In the genomic region with DNA sequence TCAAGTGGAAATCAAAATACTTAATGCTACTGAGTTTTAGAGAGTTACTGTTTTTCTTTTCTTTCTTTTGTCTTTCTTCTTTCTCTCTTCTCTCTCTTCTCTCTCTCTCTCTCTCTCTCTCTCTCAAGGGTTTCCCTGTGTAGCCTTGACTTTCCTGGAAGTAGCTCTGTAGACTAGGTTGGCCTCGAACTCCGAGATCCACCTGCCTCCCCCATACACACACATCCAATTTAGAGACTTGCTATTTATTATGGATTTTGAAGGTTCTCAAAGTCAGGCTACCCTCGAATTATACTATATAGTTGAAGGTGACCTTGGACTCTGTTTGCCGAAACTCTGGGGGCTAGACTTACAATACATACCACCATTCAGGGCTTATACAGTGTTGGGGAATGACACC, we compare ENCODE assay signal across 8 mouse cellular contexts. TPM values are rescaled to one million over a fixed set of nuclear protein-coding genes. Genes with fewer than 3 reads are reported as not detected.
A peak's percentile ranks its signal among the peaks of the same experiment; 100 is the strongest.
DNase-seq lines count a peak whose midpoint lies in the region; ATAC-seq and TF ChIP-seq lines count a peak whose summit lies in the region.

No protein-coding gene starts in this region.

- peak overlapping the region; percentile 99 for H3K9ac ChIP-seq in embryonic facial prominence, embryonic 13.5 days
- peak overlapping the region; percentile 100; the same call in 1 of the 2 replicates for H3K9ac ChIP-seq in intestine, embryonic 16.5 days (ENCODE audit: low read depth, low read length)
- H3K9ac ChIP-seq in neural tube, embryonic 13.5 days = peak overlapping the region; percentile 99

- peak overlapping the region; percentile 78 for H3K4me3 ChIP-seq in left cerebral cortex, adult 2 months
- peak overlapping the region; percentile 100 for H3K4me3 ChIP-seq in embryonic facial prominence, embryonic 13.5 days
- H3K4me3 ChIP-seq in intestine, embryonic 16.5 days (ENCODE audit: low read length) = peak overlapping the region; percentile 100
- H3K4me3 ChIP-seq in neural tube, embryonic 13.5 days = peak overlapping the region; percentile 99

- TF ChIP-seq CTCF in left cerebral cortex, adult 2 months (IDR thresholded peaks at IDR 0.05) = no peak

- no peak overlapping the region for H3K27ac ChIP-seq in left cerebral cortex, adult 2 months
- H3K27ac ChIP-seq in embryonic facial prominence, embryonic 13.5 days = no peak overlapping the region; the same call in 1 of the 2 replicates
- no peak overlapping the region for H3K27ac ChIP-seq in intestine, embryonic 16.5 days (ENCODE audit: low read length)
- no peak overlapping the region for H3K27ac ChIP-seq in neural tube, embryonic 13.5 days (replicated peaks)

- ATAC-seq in embryonic facial prominence, embryonic 13.5 days (ENCODE audit: insufficient number of reproducible peaks, insufficient read depth, low FRiP score, low TSS enrichment, low read depth) = no peak
- no peak for ATAC-seq in intestine, embryonic 16.5 days
- ATAC-seq in neural tube, embryonic 13.5 days (ENCODE audit: low read depth) = no peak

- H3K4me2 ChIP-seq in embryonic facial prominence, embryonic 13.5 days = peak overlapping the region; percentile 60
- peak overlapping the region; percentile 56 for H3K4me2 ChIP-seq in intestine, embryonic 16.5 days (ENCODE audit: low read depth, low read length)
- peak overlapping the region; percentile 75 for H3K4me2 ChIP-seq in neural tube, embryonic 13.5 days

- peaks cover 5% of the 10 kb centered on the region; the same call in 1 of the 2 replicates for H3K36me3 ChIP-seq in embryonic facial prominence, embryonic 13.5 days
- no peaks in the 10 kb centered on the region for H3K36me3 ChIP-seq in intestine, embryonic 16.5 days (ENCODE audit: control insufficient read depth, insufficient read depth, low read length)
- H3K36me3 ChIP-seq in neural tube, embryonic 13.5 days = no peaks in the 10 kb centered on the region; the same call in 1 of the 2 replicates

- no peaks in the 10 kb centered on the region for H3K9me3 ChIP-seq in embryonic facial prominence, embryonic 13.5 days
- H3K9me3 ChIP-seq in intestine, embryonic 16.5 days (ENCODE audit: control insufficient read depth, low read length) = no peaks in the 10 kb centered on the region
- no peaks in the 10 kb centered on the region for H3K9me3 ChIP-seq in neural tube, embryonic 13.5 days

- DNase-seq in left cerebral cortex, adult 2 months (ENCODE audit: extremely low spot score in 1 of 2, low spot score in 2 of 2) = no peak
- no peak for DNase-seq in left cerebral cortex, adult 11 months (ENCODE audit: low spot score)
- DNase-seq in gastrocnemius, postnatal 4 days (ENCODE audit: low spot score in 2 of 2) = no peak
- no peak for DNase-seq in layer of hippocampus, postnatal 10 days (ENCODE audit: low spot score in 2 of 2)
- DNase-seq in embryo, embryonic 10 days (ENCODE audit: low spot score) = no peak

- H3K27me3 ChIP-seq in embryonic facial prominence, embryonic 13.5 days = no peaks in the 10 kb centered on the region
- no peaks in the 10 kb centered on the region for H3K27me3 ChIP-seq in intestine, embryonic 16.5 days (replicated peaks; ENCODE audit: control insufficient read depth, insufficient read depth, low read length)
- no peaks in the 10 kb centered on the region for H3K27me3 ChIP-seq in neural tube, embryonic 13.5 days

- peaks cover 10% of the 10 kb centered on the region for H3K4me1 ChIP-seq in embryonic facial prominence, embryonic 13.5 days
- H3K4me1 ChIP-seq in intestine, embryonic 16.5 days (ENCODE audit: control insufficient read depth, insufficient read depth, low read length) = peaks cover 4% of the 10 kb centered on the region
- peaks cover 32% of the 10 kb centered on the region for H3K4me1 ChIP-seq in neural tube, embryonic 13.5 days (replicated peaks)

- intact Hi-C loops in left cerebral cortex, adult 2 months (cut with DNase I) = no loop called here

- 70% methylated on average over 4 of the region's 4 CpGs for WGBS in embryonic facial prominence, embryonic 13.5 days
- WGBS in intestine, embryonic 16.5 days = 51% methylated on average over 4 of the region's 4 CpGs
- 72% methylated on average over 4 of the region's 4 CpGs for WGBS in neural tube, embryonic 13.5 days

RNA-seq across cellular contexts. Expression of gene Mob4, which starts 1.3 kb away (rescaled TPM):
- total RNA-seq in left cerebral cortex, adult 2 months (2021) = 10 to 100 TPM; 50.2 to 50.3 TPM
- 149 and 165 TPM in 2 replicates for polyA plus RNA-seq in embryonic facial prominence, embryonic 13.5 days (2015; fragmentation: Nextera tagmentation; extraction: Ambion mirVana)
- 139 and 155 TPM in 2 replicates for polyA plus RNA-seq in intestine, embryonic 16.5 days (2015; fragmentation: Nextera tagmentation; extraction: Ambion mirVana)
- 187 and 204 TPM in 2 replicates for polyA plus RNA-seq in neural tube, embryonic 13.5 days (2015; fragmentation: Nextera tagmentation; extraction: Ambion mirVana)
- 10 to 100 TPM; 53.1 to 56.2 TPM for total RNA-seq in gastrocnemius, postnatal 4 days (2021)
- 10 to 100 TPM; 64.7 to 79.4 TPM for total RNA-seq in layer of hippocampus, postnatal 10 days (2021)

RNA-seq across cellular contexts. Expression of gene Hspd1, which starts 44.3 kb away (rescaled TPM):
- total RNA-seq in left cerebral cortex, adult 2 months (2021) = 100 to 1,000 TPM; 151 to 170 TPM
- polyA plus RNA-seq in embryonic facial prominence, embryonic 13.5 days (2015; fragmentation: Nextera tagmentation; extraction: Ambion mirVana) = 330 and 337 TPM in 2 replicates
- polyA plus RNA-seq in intestine, embryonic 16.5 days (2015; fragmentation: Nextera tagmentation; extraction: Ambion mirVana) = 681 and 748 TPM in 2 replicates
- 274 and 281 TPM in 2 replicates for polyA plus RNA-seq in neural tube, embryonic 13.5 days (2015; fragmentation: Nextera tagmentation; extraction: Ambion mirVana)
- total RNA-seq in gastrocnemius, postnatal 4 days (2021) = 100 to 1,000 TPM; 191 to 196 TPM
- 100 to 1,000 TPM; 214 to 215 TPM for total RNA-seq in layer of hippocampus, postnatal 10 days (2021)

RNA-seq across cellular contexts. Expression of gene Hspe1, which starts 44.4 kb away (rescaled TPM):
- 10 to 100 TPM; 81.1 to 84.2 TPM for total RNA-seq in left cerebral cortex, adult 2 months (2021)
- polyA plus RNA-seq in embryonic facial prominence, embryonic 13.5 days (2015; fragmentation: Nextera tagmentation; extraction: Ambion mirVana) = 407 and 434 TPM in 2 replicates
- polyA plus RNA-seq in intestine, embryonic 16.5 days (2015; fragmentation: Nextera tagmentation; extraction: Ambion mirVana) = 686 and 742 TPM in 2 replicates
- polyA plus RNA-seq in neural tube, embryonic 13.5 days (2015; fragmentation: Nextera tagmentation; extraction: Ambion mirVana) = 286 and 293 TPM in 2 replicates
- total RNA-seq in gastrocnemius, postnatal 4 days (2021) = 100 to 1,000 TPM; 106 to 109 TPM
- 100 to 1,000 TPM; 103 to 106 TPM for total RNA-seq in layer of hippocampus, postnatal 10 days (2021)
